15 mouse cellular contexts compared by ENCODE assay signal in genomic region chr7:95823539-95823938, GRCm38 (mm10).
"Had no signal": no experiment of that assay in that cellular context is flagged by ENCODE, and none has a peak within 500 bp of the region (broad histone marks: within the 10 kb centered on the region; RNA-seq: fewer than 3 reads in every experiment).

No protein-coding gene starts in this region.

- H3K4me1 ChIP-seq: neural tube, embryonic 15.5 days; stomach, embryonic 15.5 days had no signal

- DNase-seq: retina, postnatal 1 day; right cerebral cortex, adult 18-20 months; right cerebral cortex, postnatal 14 days; right cerebral cortex, postnatal 25 days; right cerebral cortex, postnatal 4 days; spleen, adult 18-20 months; thymus, adult 18-20 months; thymus, adult 2 months; thymus, postnatal 14 days; thymus, postnatal 25 days; thymus, postnatal 36 days; thymus, postnatal 4 days had no signal

- H3K4me3 ChIP-seq: neural tube, embryonic 15.5 days; stomach, embryonic 15.5 days had no signal

- H3K4me2 ChIP-seq: neural tube, embryonic 15.5 days; stomach, embryonic 15.5 days had no signal

- H3K27ac ChIP-seq: neural tube, embryonic 15.5 days; stomach, embryonic 15.5 days; stomach, postnatal 0 days had no signal

- H3K27me3 ChIP-seq: neural tube, embryonic 15.5 days; stomach, embryonic 15.5 days had no signal

- H3K9me3 ChIP-seq: neural tube, embryonic 15.5 days; stomach, embryonic 15.5 days had no signal

- H3K36me3 ChIP-seq: neural tube, embryonic 15.5 days; stomach, embryonic 15.5 days had no signal

- H3K9ac ChIP-seq: neural tube, embryonic 15.5 days; stomach, embryonic 15.5 days had no signal
